Mouse (Mus musculus) C2C12 (cell line): ENCODE measurements at regions not wholly inside any gene's neighbourhood (a gene's known extent, or its start where the extent isn't known, plus 50 kb on each side); places are given as distances from the start of the nearest gene placed in this dataset.

Experiments
- CEBPB ChIP-seq: IDR thresholded peaks from one replicate; pipeline ENCODE4 v1.6.1; 2011; ENCODE audit warnings: low read depth, mild to moderate bottlenecking, control low read depth, moderate library complexity
- CTCF ChIP-seq: IDR thresholded peaks from one replicate; pipeline ENCODE4 v1.5.1; 2011; ENCODE audit not compliant: control insufficient read depth, insufficient read depth, insufficient read length
- MAX ChIP-seq: IDR thresholded peaks from one replicate; pipeline ENCODE4 v1.6.1; 2011; ENCODE audit warnings: mild to moderate bottlenecking, control low read depth
- MYOD1 ChIP-seq: IDR thresholded peaks from one replicate; pipeline ENCODE4 v1.6.1; 2011; ENCODE audit warnings: low read depth; ENCODE audit not compliant: control insufficient read depth, insufficient read length

GRCm38 (mm10) chr13:75475828-75476597 is 230.5 kb upstream of the Ell2 start:
- TF ChIP-seq CTCF (no peak), MYOD1 (no peak), MAX (no peak), CEBPB (no peak)
